Mouse (Mus musculus) left cerebral cortex, postnatal 36 days (tissue): ENCODE measurements at regions not wholly inside any gene's neighbourhood (a gene's known extent, or its start where the extent isn't known, plus 50 kb on each side); places are given as distances from the start of the nearest gene placed in this dataset.
A peak's percentile ranks its signal among the peaks of the same experiment; 100 is the strongest.

Experiments
- DNase-seq, 2 experiments: peaks; one replicate each; pipeline ENCODE4 v3.0.0; 2021 to 2022; ENCODE audit warnings: low spot score in 2 of 2, mixed read lengths in 1 of 2
- intact Hi-C: fragments of 180-260 bp; cut with DNase I; formaldehyde crosslinking; loops from one replicate; pipeline ENCODE4 v1.15.1; 2025

DNA sequence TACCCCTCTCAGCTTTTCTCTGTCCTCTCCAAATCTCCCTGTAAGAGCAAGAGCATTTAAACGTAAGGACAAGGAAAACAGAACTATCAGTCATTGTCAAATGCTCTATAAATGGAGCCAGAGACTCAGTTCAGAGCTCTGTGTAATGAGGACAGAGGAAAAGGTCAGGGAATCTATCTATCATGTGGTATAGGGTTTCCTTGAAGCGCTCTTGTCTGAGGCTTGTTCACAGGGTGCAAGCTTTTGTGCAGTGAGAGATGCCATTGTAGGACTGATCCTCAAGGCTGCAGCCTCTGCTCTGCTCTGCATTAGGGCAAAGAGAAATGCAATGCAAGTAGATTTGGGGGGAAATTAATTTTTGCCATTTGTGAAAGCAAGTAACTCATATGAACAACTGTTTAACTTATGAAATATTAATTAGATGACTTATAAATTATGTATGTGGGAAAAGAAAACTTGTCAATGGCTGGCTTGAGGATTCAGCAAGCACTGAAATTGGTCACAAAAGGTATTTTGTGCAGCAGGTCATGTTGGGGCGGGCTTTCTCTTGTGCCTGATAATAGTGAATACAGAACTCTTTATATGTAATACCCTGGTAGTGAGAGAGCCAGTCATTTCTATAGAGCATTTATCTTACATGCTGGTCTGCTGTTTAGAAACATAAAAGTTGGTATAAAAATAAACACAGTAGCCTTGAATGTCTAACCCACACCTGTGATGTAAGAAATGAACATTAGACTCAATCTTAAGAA is 104.0 kb upstream of the Ednrb start:
- intact Hi-C loops: no loop called here
- no peak for DNase-seq

DNA sequence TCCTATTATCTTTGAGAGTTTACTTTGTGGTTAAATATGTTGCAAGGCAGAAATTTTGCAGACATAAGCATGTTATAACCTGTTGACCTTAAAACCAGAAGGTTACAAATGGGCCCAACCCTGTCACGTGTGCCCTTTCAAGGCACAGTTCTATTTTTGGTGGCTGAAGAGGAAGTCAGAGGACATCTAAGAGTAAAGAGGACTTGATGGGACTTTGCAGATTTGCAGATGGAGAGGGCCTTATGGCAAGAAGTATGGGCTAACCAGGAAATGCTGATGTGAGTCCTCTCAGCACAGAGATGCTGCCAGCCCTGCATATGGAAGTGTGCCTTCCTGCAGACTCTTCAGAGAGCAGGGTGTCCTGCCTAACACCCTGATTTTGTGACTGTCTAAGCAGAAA is 101.6 kb upstream of the Ednrb start:
- intact Hi-C loops: no loop called here
- DNase-seq: no peak

DNA sequence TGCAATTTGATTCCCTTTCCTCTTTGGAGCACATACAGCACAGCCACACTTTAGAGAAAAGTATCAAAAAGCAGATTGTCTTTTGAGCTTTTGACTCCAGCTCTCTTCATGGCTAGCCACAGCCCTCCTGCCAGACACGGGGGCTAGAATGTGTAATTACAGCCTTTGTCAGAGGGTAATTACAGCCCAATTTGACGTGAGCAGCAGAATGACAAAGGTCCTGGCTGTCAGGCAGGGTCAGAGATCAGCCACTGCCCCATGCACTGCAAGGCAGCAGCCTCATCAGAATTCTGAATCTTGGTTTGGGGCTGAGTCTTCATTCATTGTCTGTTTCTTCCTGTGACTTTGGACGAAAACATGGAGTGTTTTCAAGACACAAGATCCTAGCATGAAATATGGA is 95.7 kb upstream of the Ednrb start:
- no peak for DNase-seq
- intact Hi-C loops: no loop called here

DNA sequence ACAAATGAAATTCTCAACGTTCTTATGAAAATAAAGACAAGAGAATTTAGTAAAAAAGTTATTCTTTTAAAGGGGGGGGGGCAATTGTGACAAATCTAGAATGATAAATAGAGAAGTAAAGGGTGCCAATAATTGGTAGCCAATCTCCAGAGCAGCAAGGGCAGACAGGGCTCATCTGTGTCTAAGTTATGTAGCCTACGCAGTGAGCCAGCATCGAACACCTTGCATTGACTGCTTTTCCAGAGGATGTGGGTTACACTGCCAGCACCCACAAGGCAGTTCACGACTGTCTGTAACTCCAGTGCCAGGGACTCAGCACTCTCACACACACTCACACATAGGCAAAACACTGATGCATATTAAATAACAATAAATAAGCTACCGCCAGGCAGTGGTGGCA is 94.7 kb upstream of the Ednrb start:
- DNase-seq: no peak
- intact Hi-C loops: no loop called here

DNA sequence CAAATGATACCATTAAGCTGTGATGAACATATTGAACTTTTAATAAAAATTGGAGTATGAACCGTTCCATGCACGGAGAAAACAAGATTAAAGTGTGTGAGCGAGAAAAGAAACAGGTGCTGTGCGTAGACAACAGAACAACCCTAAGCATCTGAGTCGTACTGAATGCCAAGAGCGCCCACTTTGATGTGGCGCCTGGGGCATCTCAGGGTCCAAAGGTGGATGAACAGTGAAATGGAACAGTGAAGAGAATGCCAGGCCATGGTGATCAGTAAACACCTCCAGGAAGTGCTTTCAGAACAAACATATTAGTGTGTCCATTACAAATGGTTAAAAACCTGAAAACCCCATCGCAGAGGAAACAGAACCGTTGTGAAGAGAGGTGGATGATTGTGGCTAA is 94.0 kb upstream of the Ednrb start:
- DNase-seq: no peak
- intact Hi-C loops: no loop called here

DNA sequence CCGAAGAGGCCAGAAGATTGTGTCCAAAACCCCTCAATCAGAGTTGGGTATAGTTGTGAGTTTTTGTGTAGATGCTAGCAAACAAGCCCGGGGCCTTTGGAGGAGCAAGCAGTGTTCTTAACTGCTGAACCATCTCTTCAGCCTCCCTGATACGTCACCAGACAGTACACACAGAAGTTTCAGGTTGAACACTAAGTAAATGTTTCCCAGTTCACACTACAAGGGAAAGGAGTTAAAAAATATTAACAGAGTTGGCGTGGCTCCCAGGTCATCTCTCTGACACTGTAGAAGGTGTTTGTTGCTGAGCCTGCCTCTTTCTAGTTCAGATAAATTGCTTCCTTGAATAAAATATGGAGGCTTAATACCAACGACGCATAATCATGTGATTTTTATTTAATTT is 93.5 kb upstream of the Ednrb start:
- DNase-seq: no peak
- intact Hi-C loops: no loop called here

DNA sequence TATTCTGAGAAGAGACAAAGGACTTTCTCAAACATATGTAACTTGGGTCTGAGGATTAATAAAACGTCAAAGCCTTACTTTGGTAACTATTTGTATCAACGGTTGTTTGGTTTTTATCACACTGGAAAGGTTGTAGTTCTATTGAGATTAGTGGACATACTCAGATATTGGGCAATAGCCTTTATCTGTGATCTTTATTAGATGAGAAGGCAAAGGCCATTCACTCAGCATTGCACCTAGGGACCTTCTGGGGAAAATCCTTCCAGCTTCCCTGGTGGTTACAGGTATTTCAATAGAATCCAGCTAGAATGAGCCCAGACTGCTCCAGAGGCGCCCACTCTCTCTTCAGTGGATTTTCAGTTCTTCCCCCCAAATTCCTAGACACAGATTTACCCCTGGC is 89.6 kb upstream of the Ednrb start:
- intact Hi-C loops: no loop called here
- DNase-seq: no peak

DNA sequence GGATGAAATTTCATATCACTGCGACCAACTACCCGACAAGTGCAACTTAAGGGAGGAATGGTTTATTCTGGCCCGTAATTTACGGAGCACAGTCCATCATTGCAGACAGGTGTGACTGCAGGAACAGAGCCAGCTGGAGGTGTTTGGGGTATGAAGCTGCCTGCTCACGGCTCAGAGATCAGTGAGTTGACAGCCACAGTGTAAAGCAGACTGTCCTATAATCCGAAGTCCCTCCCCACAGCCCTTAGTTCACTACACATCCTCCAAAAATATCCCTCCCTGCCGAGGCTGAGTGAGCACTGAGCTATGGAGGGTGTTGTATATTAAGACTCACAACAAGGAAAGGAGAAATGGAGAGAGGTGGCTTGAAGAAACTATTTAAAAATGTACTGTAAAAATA is 88.0 kb upstream of the Ednrb start:
- no peak for DNase-seq
- intact Hi-C loops: no loop called here

DNA sequence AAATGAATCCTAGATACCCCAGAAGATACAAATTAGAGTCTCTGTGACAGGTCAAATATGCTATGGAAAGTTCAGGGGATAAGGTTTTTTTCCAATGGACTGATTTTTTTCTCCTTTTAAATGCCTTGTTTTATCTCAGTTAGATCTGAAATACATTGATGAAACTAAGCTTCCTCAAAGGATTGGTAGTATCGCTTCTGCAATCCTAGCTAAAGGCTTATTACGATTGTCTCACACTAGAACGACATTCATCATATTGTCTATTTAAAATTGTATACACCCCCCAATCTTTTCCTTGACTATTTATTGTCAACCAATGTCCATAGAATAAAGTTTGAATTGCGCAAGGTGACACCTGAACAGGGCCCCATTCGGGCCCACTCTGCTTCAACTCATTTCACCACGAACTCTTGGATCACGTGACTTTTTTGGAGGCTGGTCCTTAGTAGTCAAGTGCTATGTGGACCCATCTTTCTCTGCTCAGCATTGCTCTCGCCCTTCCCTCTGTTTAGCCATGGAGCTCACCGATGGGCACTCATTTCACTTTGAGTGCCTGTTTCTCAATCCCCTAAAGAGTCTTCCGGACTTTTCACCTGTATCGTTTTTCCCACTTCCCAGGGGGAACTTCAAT is 85.6 kb upstream of the Ednrb start:
- intact Hi-C loops: loop anchor here (10.0 kb wide), 1 partner anchor 65 kb away; no protein-coding TSS in a partner anchor
- no peak for DNase-seq

DNA sequence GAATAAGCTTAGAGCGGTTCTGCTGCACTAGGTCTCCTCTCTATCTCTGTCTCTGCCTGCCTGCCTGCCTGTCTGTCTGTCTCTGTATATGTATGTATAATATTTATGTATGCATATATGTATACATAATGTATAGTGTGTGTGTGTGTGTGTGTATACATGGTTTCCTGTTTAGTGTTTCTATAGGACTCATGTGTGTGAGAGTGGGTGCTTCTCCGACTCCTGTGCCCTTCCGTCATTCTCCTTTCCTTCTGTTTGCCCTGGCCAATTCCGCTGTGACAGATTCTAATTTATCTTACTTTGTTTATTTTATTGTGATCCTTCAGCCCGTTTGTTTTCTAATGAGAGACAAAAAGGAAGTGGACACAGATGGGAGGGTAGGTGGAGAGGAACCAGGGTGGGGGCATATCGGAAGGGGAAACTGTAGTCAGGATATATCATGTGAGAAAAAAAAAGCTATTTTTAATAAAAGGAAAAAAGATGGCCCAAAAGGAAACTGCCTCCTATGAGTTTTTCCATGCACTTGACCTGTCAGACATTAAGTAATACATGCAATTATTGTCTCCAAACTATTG is 85.0 kb upstream of the Ednrb start:
- intact Hi-C loops: loop anchor here (10.0 kb wide), 1 partner anchor 64 kb away; no protein-coding TSS in a partner anchor
- no peak for DNase-seq

DNA sequence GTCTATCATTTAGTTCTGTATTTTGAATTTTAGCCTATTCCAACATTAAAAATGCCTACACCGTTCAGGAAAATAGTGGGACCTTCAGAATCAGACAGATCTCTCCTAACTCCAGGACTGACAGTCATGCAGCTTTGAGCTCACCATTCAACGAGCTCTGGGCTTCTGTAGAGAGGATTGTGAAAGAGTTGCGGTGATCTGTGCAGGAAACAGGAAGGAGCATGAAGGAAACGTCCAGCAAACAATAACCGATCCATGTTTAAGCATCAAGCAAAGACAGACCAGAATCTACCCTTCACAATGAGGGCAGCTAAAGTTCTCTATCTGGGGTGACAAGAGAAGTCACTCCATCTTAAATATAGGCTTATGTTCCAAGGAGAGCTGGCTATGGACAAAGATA is 76.0 kb upstream of the Ednrb start:
- DNase-seq: no peak
- intact Hi-C loops: loop anchor here (10.0 kb wide), 1 partner anchor 55 kb away; no protein-coding TSS in a partner anchor

DNA sequence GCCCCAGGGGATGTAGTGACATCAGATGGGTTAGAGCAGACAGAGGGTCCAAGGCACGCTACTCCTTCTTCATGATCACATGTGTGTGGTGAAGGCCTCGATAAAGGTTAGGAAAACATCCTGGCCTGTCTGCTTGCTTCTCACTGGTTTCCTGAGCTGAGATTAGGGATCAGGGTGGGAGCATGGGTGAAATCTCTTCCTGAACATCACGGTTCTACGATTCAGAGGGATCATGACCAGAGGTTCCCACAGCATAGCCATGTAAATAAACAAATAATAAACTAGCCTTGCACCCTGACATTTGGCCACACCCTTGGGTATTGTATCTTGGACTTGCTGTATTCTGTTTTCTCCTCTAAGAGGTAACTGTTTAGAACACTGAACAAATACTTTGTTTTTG is 75.2 kb upstream of the Ednrb start:
- DNase-seq: no peak
- intact Hi-C loops: no loop called here

DNA sequence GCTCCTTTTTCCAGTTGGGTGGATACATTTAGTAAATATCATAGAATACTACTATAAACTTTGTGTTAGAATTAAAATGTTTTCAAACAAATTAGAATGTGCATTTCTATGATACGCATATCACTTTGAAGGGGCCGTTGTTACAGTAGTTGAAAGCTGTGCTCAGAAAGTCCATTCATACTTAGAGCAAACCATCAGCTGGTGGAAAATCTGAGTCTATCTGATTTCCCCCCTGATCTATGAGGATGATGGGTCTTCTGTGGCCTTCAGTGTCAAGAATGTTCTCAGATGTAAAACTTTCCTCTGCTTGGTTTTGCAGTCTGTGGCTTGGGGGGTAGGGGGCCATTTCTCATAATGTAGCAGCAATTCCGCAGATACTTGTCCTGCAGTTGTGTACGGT is 69.3 kb upstream of the Ednrb start:
- intact Hi-C loops: no loop called here
- no peak for DNase-seq

DNA sequence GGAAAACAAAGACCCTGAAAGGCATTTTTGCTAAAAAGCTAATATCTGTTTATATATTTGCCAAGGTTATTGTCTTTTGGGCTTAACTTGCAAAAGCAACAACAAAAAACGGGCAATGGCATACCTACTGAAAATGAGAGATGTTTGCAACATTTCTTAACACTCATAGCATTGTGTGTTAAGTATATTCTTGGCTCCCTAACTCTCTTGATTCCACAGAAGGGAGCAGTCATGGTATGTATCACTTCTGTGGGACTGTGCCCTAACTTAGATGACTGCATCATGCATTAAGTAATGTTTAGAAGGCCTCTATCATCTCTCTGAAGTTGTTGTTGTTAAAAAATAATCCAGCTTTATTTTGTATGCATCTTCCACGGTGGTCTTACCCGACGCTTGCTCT is 67.5 kb upstream of the Ednrb start:
- intact Hi-C loops: no loop called here
- no peak for DNase-seq

DNA sequence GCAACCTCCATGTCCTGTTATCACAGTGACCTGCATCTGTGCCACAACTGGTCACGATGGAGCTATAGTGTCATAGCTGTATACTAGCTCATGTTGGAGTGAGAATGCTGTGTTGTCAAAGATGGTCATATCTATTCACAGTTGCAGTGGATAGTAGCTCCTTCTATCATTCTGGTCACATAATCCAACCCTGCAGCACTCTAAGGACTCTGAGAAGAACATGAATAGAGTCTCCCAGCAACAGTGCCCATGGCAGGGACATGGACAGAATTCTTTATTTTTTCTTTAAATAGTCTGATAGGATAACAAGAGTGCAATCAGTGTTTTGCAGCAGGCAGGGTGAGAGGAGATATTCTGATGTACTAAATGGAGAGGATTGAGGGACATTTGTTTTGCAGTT is 67.1 kb upstream of the Ednrb start:
- intact Hi-C loops: no loop called here
- no peak for DNase-seq

DNA sequence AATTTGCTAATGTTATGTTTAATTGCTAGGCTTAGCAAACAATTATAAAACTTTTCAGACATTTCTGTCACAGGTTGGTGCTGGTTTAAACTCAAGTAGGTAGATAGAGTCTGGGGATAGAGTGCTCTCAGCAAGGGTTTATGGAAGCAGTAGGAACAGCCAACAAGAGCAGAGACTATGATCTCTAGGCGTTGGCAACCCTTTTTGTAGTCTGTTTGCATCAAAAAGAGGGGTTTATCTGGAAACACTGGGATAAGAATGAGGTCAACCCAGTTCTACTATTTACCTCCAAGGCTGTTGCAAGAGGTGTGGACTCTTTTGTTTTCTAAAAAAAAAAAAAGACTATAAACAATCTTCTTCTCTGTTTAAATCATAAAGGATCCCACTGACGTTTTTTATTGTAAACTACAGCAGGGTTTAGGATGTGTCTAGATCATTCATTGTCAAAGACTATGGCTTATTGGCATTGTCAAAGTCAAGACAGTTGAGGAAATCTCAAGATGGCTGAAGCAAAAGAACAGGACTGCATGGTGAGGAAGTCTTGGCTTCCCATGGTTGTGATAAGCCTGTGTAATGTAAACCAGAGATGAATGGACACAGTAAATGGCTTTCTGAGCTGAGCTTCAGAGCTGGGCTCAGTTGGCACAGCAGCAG is 62.3 kb upstream of the Ednrb start:
- no peak for DNase-seq
- intact Hi-C loops: no loop called here

DNA sequence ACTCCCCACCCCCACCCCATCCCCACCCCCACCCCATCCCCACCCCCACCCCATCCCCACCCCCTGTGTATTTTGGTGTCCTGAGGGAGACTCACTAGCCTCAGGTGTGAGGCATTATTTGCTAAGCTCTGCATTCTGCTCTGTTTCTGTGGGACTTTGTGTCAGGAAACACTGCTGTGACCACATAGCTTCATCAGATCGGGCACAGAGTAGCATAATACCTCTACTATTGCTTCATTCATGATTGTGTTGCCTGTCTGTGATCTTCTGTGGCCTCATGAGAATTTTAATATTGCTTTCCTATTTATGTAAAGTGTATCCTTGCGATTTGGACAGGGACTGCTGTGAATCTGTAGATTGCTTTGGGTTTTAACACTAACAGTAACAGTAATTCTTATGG is 56.6 kb upstream of the Ednrb start:
- intact Hi-C loops: no loop called here
- no peak for DNase-seq

DNA sequence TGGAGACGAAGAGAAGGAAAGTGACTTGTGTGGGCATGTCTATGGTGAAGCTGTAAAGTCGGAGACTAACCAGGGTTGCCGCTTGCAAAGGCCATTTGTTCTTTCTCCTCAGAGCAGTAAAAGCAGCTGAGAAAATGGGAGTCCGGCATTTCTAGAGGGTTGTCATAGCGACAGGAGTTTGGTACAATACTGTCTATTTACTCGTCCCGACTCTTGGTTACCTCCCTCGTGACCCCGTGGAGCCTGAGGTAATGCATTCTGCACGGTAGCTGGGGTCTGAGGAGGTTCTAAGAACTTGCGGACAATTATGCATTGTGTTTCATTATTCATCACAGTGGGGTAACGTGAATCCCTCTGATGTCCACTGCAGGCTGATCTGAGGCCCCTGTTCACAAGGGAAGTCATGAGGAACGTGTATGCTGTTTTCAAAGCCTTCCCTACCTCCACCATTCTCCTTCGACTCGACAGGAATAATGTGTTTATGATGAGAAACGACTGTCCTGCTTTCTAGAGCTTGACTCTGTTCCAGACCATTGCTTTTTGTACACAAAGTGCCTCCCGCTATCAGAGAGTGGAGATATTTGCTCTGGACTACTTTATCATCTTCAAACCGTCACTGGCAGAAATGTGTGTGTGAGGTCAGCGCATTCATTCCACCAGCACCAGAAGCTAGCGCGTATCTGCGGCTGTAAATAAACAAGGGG is 55.1 kb upstream of the Ednrb start:
- intact Hi-C loops: no loop called here
- DNase-seq: peak; percentile 15 to 19

DNA sequence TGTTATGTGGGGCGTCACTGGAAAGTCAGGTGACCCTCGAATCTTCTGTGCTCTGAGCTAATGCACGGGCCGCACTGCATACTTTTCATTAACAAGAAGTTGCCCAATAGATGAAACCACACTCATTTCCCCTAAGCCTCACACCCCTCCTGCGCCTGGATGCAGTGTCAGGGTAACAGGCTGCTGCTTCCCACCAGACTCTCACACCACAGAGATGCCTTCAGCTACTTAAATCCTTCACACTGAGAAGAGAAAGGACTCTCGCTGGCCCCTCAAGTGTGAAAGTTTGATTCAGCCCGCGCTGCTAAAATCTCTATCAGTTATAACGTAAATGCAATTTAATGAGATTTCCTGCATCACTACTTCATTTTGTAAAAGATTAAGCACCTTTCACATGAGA is 54.5 kb upstream of the Ednrb start:
- DNase-seq: no peak
- intact Hi-C loops: no loop called here

DNA sequence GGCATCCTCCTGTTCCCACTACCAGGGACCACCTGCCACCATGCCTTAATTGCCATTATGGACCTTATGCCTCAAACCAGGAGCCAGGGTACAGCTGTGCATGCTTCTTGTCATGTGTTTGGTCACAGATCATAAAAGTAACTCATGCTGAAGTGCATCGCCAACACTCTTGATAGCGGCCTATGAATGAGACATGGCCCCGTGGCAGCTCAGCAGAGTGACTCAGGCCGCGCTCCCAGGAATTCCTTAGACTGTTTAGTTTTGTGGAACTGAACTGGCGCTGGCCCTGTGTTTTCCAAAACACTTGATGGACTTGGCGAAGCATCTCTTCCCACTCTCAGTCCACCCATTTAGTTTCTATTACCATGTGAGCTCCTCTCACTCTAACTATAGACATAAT is 51.1 kb upstream of the Ednrb start:
- intact Hi-C loops: no loop called here
- no peak for DNase-seq
